Mouse (Mus musculus): ENCODE measurements around the gene Fam118b.

Gene Fam118b

GRCm38 (mm10) chr9:35263431-35263830 lies 4.2 kb downstream of the Fam118b start:
- DNase-seq: no peak

GRCm38 (mm10) chr9:35262418-35262817 lies 5.2 kb downstream of the Fam118b start:
- no peak for DNase-seq

- no peak for DNase-seq
Observed at GRCm38 (mm10) chr9:35257365-35257764, 10.2 kb downstream of the Fam118b start.

- no peak for DNase-seq
Observed at GRCm38 (mm10) chr9:35249476-35249875, 18.1 kb downstream of the Fam118b start.

GRCm38 (mm10) chr9:35247405-35247804 lies 20.2 kb downstream of the Fam118b start:
- DNase-seq: no peak

GRCm38 (mm10) chr9:35239734-35240133 lies 27.9 kb downstream of the Fam118b start:
- DNase-seq: no peak

GRCm38 (mm10) chr9:35238915-35239571 lies 28.6 kb downstream of the Fam118b start:
- no peak for DNase-seq

- DNase-seq: no peak
Observed at GRCm38 (mm10) chr9:35238371-35238770, 29.2 kb downstream of the Fam118b start.

GRCm38 (mm10) chr9:35235996-35236395 lies 31.6 kb downstream of the Fam118b start:
- DNase-seq: no peak

- DNase-seq: no peak
Observed at GRCm38 (mm10) chr9:35228671-35229070, 38.9 kb downstream of the Fam118b start.

- DNase-seq: no peak
Observed at GRCm38 (mm10) chr9:35223466-35223865, 44.1 kb downstream of the Fam118b start.

GRCm38 (mm10) chr9:35217963-35218362 lies 49.6 kb downstream of the Fam118b start:
- DNase-seq: no peak

- DNase-seq: no peak
Observed at GRCm38 (mm10) chr9:35211573-35212511, 55.8 kb downstream of the Fam118b start.

GRCm38 (mm10) chr9:35210542-35211474 lies 56.8 kb downstream of the Fam118b start, which contains the start of gene Foxred1:
Foxred1 (minus strand) TSS chr9:35211055.
- DNase-seq: peak; percentile 97

- DNase-seq: no peak
Observed at GRCm38 (mm10) chr9:35204421-35204820, 63.2 kb downstream of the Fam118b start.

- DNase-seq: no peak
Observed at GRCm38 (mm10) chr9:35203536-35203935, 64.1 kb downstream of the Fam118b start.

GRCm38 (mm10) chr9:35200529-35201060 lies 67.0 kb downstream of the Fam118b start:
- DNase-seq: no peak

GRCm38 (mm10) chr9:35199772-35200471 lies 67.7 kb downstream of the Fam118b start, which contains the start of the genes Srpr and Tirap:
Srpr (plus strand) TSS chr9:35200175.
Tirap (minus strand) TSS chr9:35200291.
- peak; percentile 86 for DNase-seq

GRCm38 (mm10) chr9:35198945-35199771 lies 68.4 kb downstream of the Fam118b start:
- no peak for DNase-seq

GRCm38 (mm10) chr9:35198351-35198750 lies 69.3 kb downstream of the Fam118b start:
- DNase-seq: no peak

GRCm38 (mm10) chr9:35197625-35198024 lies 70.0 kb downstream of the Fam118b start:
- DNase-seq: no peak

All from right cerebral cortex, postnatal 4 days (tissue).